Comparison of ENCODE assay signal across 14 mouse cellular contexts in genomic region chr15:83523196-83523595, GRCm38 (mm10). TPM values are rescaled to one million over a fixed set of nuclear protein-coding genes. Genes with fewer than 3 reads are reported as not detected.
DNase-seq lines count a peak whose midpoint lies in the region; ATAC-seq lines count a peak whose summit lies in the region.
"Had no signal": no experiment of that assay in that cellular context is flagged by ENCODE, and none has a peak within 500 bp of the region (broad histone marks: within the 10 kb centered on the region; RNA-seq: fewer than 3 reads in every experiment).

No protein-coding gene starts in this region.

- no peaks in the 10 kb centered on the region for H3K36me3 ChIP-seq in neural tube, embryonic 11.5 days (ENCODE audit: control insufficient read depth, insufficient read depth, low read length)
- no peaks in the 10 kb centered on the region for H3K36me3 ChIP-seq in neural tube, embryonic 15.5 days
- H3K36me3 ChIP-seq in heart, embryonic 10.5 days, result no peaks in the 10 kb centered on the region
- no peaks in the 10 kb centered on the region for H3K36me3 ChIP-seq in liver, embryonic 16.5 days (ENCODE audit: control insufficient read depth, insufficient read depth)

- ATAC-seq in neural tube, embryonic 11.5 days (ENCODE audit: insufficient read depth, low FRiP score, low TSS enrichment), result no peak
- no peak for ATAC-seq in neural tube, embryonic 15.5 days (ENCODE audit: low FRiP score)
- peak; percentile 19; the same call in 1 of the 2 replicates for ATAC-seq in liver, embryonic 16.5 days (ENCODE audit: low read depth)
- ATAC-seq: forebrain, embryonic 16.5 days; Patski had no signal

- H3K27ac ChIP-seq in neural tube, embryonic 11.5 days (ENCODE audit: low read depth, low read length), result no peak overlapping the region
- no peak overlapping the region for H3K27ac ChIP-seq in neural tube, embryonic 15.5 days (replicated peaks)
- H3K27ac ChIP-seq in heart, embryonic 10.5 days, result peak overlapping the region; percentile 88
- H3K27ac ChIP-seq in liver, embryonic 16.5 days (ENCODE audit: low read length), result no peak overlapping the region

- WGBS in neural tube, embryonic 11.5 days, result 32% methylated on average over 7 of the region's 7 CpGs
- WGBS in neural tube, embryonic 15.5 days, result 35% methylated on average over 7 of the region's 7 CpGs
- 8% methylated on average over 7 of the region's 7 CpGs for WGBS in heart, embryonic 10.5 days
- 33% methylated on average over 7 of the region's 7 CpGs for WGBS in liver, embryonic 16.5 days (ENCODE audit: insufficient replicate concordance)

- H3K27me3 ChIP-seq in neural tube, embryonic 11.5 days (ENCODE audit: control insufficient read depth, insufficient read depth, low read length), result peaks cover 28% of the 10 kb centered on the region
- peaks cover 38% of the 10 kb centered on the region for H3K27me3 ChIP-seq in neural tube, embryonic 15.5 days (replicated peaks)
- peaks cover 15% of the 10 kb centered on the region for H3K27me3 ChIP-seq in heart, embryonic 10.5 days (ENCODE audit: insufficient read depth, poor library complexity, severe bottlenecking)
- H3K27me3 ChIP-seq in liver, embryonic 16.5 days (ENCODE audit: control insufficient read depth, insufficient read depth, low read depth, low read length), result peaks cover 44% of the 10 kb centered on the region
- H3K27me3 ChIP-seq: Patski had no signal

- H3K9me3 ChIP-seq in neural tube, embryonic 11.5 days (ENCODE audit: control insufficient read depth, low read length), result no peaks in the 10 kb centered on the region
- no peaks in the 10 kb centered on the region for H3K9me3 ChIP-seq in neural tube, embryonic 15.5 days (replicated peaks)
- H3K9me3 ChIP-seq in heart, embryonic 10.5 days, result no peaks in the 10 kb centered on the region
- H3K9me3 ChIP-seq in liver, embryonic 16.5 days (replicated peaks; ENCODE audit: control insufficient read depth, low read length), result no peaks in the 10 kb centered on the region

- H3K4me2 ChIP-seq in neural tube, embryonic 11.5 days (ENCODE audit: low read depth), result no peak overlapping the region
- no peak overlapping the region for H3K4me2 ChIP-seq in neural tube, embryonic 15.5 days
- H3K4me2 ChIP-seq in liver, embryonic 16.5 days (ENCODE audit: low read depth, low read length), result no peak overlapping the region

- DNase-seq in heart, adult 11 months, result peak; percentile 97
- DNase-seq in heart, adult 8-10 months (ENCODE audit: low spot score), result no peak
- DNase-seq in neural tube, embryonic 11.5 days (ENCODE audit: low spot score), result peak; percentile 27
- DNase-seq in heart, embryonic 10.5 days (ENCODE audit: low spot score), result peak; percentile 84
- DNase-seq in testis, postnatal 10 days (ENCODE audit: low spot score), result no peak
- DNase-seq in adipocyte (ENCODE audit: low spot score), result no peak
- DNase-seq: layer of hippocampus, postnatal 36 days; lung, adult 18-20 months had no signal

- H3K9ac ChIP-seq in neural tube, embryonic 11.5 days (ENCODE audit: low read length), result no peak overlapping the region
- no peak overlapping the region for H3K9ac ChIP-seq in neural tube, embryonic 15.5 days (replicated peaks)
- H3K9ac ChIP-seq in liver, embryonic 16.5 days (ENCODE audit: low read depth, low read length), result no peak overlapping the region

- H3K4me3 ChIP-seq in neural tube, embryonic 11.5 days (ENCODE audit: low read depth, low read length), result no peak overlapping the region
- H3K4me3 ChIP-seq in neural tube, embryonic 15.5 days (replicated peaks), result no peak overlapping the region
- H3K4me3 ChIP-seq in heart, embryonic 10.5 days, result peak overlapping the region; percentile 35; the same call in 1 of the 2 replicates
- H3K4me3 ChIP-seq in liver, embryonic 16.5 days (ENCODE audit: low read depth, low read length), result no peak overlapping the region

- H3K4me1 ChIP-seq in neural tube, embryonic 11.5 days (ENCODE audit: control insufficient read depth, insufficient read depth, low read length), result peaks cover 13% of the 10 kb centered on the region
- H3K4me1 ChIP-seq in neural tube, embryonic 15.5 days, result peaks cover 30% of the 10 kb centered on the region
- H3K4me1 ChIP-seq in heart, embryonic 10.5 days, result peaks cover 80% of the 10 kb centered on the region
- H3K4me1 ChIP-seq in liver, embryonic 16.5 days (ENCODE audit: control insufficient read depth, low read depth, low read length), result peaks cover 17% of the 10 kb centered on the region

RNA-seq across cellular contexts. Expression of gene Bik, which starts 3.5 kb away (rescaled TPM):
- 10 to 100 TPM in 1 of 4 experiments, 1 to 10 TPM in 3; 7.6 to 12.5 (median 9.4) TPM for total RNA-seq in heart, adult 8-10 months (2022)
- polyA plus RNA-seq in neural tube, embryonic 11.5 days (2014; fragmentation: Nextera tagmentation; extraction: Ambion mirVana), result 2.1 and 2.4 TPM in 2 replicates
- polyA plus RNA-seq in neural tube, embryonic 15.5 days (2015; fragmentation: Nextera tagmentation; extraction: Ambion mirVana), result 0.75 and 1.2 TPM in 2 replicates
- 17.4 and 29.8 TPM in 2 replicates for polyA plus RNA-seq in heart, embryonic 10.5 days (2016; fragmentation: Nextera tagmentation; extraction: Ambion mirVana)
- 1.8 TPM in 2 replicates for polyA plus RNA-seq in liver, embryonic 16.5 days (2015; fragmentation: Nextera tagmentation; extraction: Ambion mirVana)
- total RNA-seq: common myeloid progenitor, adult 5-6 weeks; hematopoietic stem cell, adult 5-6 weeks had no signal

RNA-seq across cellular contexts. Expression of gene Ttll1, which starts 12.5 kb away (rescaled TPM):
- 10 to 100 TPM; 51.7 to 73.3 (median 59.8) TPM for total RNA-seq in heart, adult 8-10 months (2022)
- polyA plus RNA-seq in neural tube, embryonic 11.5 days (2014; fragmentation: Nextera tagmentation; extraction: Ambion mirVana), result 33.9 and 38.1 TPM in 2 replicates
- polyA plus RNA-seq in neural tube, embryonic 15.5 days (2015; fragmentation: Nextera tagmentation; extraction: Ambion mirVana), result 95.7 and 112 TPM in 2 replicates
- 23.9 and 24.6 TPM in 2 replicates for polyA plus RNA-seq in heart, embryonic 10.5 days (2016; fragmentation: Nextera tagmentation; extraction: Ambion mirVana)
- polyA plus RNA-seq in liver, embryonic 16.5 days (2015; fragmentation: Nextera tagmentation; extraction: Ambion mirVana), result 4.3 and 4.7 TPM in 2 replicates

RNA-seq across cellular contexts. Expression of gene Tspo, which starts 40.2 kb away (rescaled TPM):
- 10 to 100 TPM; 57.1 to 66.2 (median 60.4) TPM for total RNA-seq in heart, adult 8-10 months (2022)
- polyA plus RNA-seq in neural tube, embryonic 11.5 days (2014; fragmentation: Nextera tagmentation; extraction: Ambion mirVana), result 21.0 and 26.0 TPM in 2 replicates
- polyA plus RNA-seq in neural tube, embryonic 15.5 days (2015; fragmentation: Nextera tagmentation; extraction: Ambion mirVana), result 9.6 and 30.0 TPM in 2 replicates
- polyA plus RNA-seq in heart, embryonic 10.5 days (2016; fragmentation: Nextera tagmentation; extraction: Ambion mirVana), result 97.0 and 141 TPM in 2 replicates
- 179 and 184 TPM in 2 replicates for polyA plus RNA-seq in liver, embryonic 16.5 days (2015; fragmentation: Nextera tagmentation; extraction: Ambion mirVana)

RNA-seq across cellular contexts. Expression of gene Mcat, which starts 40.4 kb away (rescaled TPM):
- total RNA-seq in heart, adult 8-10 months (2022), result 10 to 100 TPM; 43.6 to 51.3 (median 46.9) TPM
- 41.2 and 43.8 TPM in 2 replicates for polyA plus RNA-seq in neural tube, embryonic 11.5 days (2014; fragmentation: Nextera tagmentation; extraction: Ambion mirVana)
- 31.4 and 36.6 TPM in 2 replicates for polyA plus RNA-seq in neural tube, embryonic 15.5 days (2015; fragmentation: Nextera tagmentation; extraction: Ambion mirVana)
- polyA plus RNA-seq in heart, embryonic 10.5 days (2016; fragmentation: Nextera tagmentation; extraction: Ambion mirVana), result 37.7 and 40.0 TPM in 2 replicates
- 12.0 and 13.1 TPM in 2 replicates for polyA plus RNA-seq in liver, embryonic 16.5 days (2015; fragmentation: Nextera tagmentation; extraction: Ambion mirVana)

RNA-seq across cellular contexts. Expression of gene Pacsin2, which starts 58.8 kb away (rescaled TPM):
- total RNA-seq in heart, adult 8-10 months (2022), result 100 to 1,000 TPM; 209 to 267 (median 247) TPM
- polyA plus RNA-seq in neural tube, embryonic 11.5 days (2014; fragmentation: Nextera tagmentation; extraction: Ambion mirVana), result 43.1 and 46.2 TPM in 2 replicates
- polyA plus RNA-seq in neural tube, embryonic 15.5 days (2015; fragmentation: Nextera tagmentation; extraction: Ambion mirVana), result 25.2 and 39.3 TPM in 2 replicates
- 81.9 and 82.4 TPM in 2 replicates for polyA plus RNA-seq in heart, embryonic 10.5 days (2016; fragmentation: Nextera tagmentation; extraction: Ambion mirVana)
- polyA plus RNA-seq in liver, embryonic 16.5 days (2015; fragmentation: Nextera tagmentation; extraction: Ambion mirVana), result 45.6 and 47.9 TPM in 2 replicates

Comparison
In these comparisons a context has a peak if more than half of its experiments do, and no peak if none do; other contexts are left out.
1. DNase-seq: peak in heart, adult 11 months (single experiment), neural tube, embryonic 11.5 days (single experiment) and heart, embryonic 10.5 days (single experiment); none in heart, adult 8-10 months (single experiment), testis, postnatal 10 days (single experiment) and adipocyte (single experiment).